ENCODE assay signal across 16 mouse cellular contexts in the genomic region with DNA sequence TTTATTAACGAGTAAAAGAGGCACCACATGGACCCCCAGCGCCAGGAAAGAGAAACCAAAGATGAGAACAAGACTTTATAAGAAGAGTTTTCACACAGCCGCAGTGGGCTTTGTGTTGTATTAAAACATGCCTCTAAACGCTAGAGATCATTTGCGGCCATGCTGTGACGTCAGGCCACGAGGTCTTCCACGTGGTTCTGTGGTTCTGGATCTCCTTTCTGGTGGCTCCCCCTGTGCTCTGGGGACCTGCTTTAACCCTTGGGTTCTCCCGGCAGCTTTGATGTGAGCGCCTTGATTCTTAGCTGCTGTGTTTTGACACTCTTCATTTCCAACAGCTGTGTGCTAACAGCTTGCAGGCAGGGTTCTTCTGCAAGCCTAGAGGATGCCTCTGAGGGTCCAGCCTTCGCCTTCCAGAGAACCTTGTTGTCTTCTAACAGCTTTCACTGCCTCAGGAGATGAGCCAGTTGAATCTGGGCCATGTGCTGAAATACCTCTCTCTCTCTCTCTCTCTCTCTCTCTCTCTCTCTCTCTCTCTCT. TPM values are rescaled to one million over a fixed set of nuclear protein-coding genes. Genes with fewer than 3 reads are reported as not detected.
DNase-seq lines count a peak whose midpoint lies in the region; ATAC-seq and TF ChIP-seq lines count a peak whose summit lies in the region.
"Had no signal": no experiment of that assay in that cellular context is flagged by ENCODE, and none has a peak within 500 bp of the region (broad histone marks: within the 10 kb centered on the region; RNA-seq: fewer than 3 reads in every experiment).

No protein-coding gene starts in this region.

- H3K27me3 ChIP-seq in limb, embryonic 14.5 days (ENCODE audit: control insufficient read depth, insufficient read depth, low read length): no peaks in the 10 kb centered on the region
- H3K27me3 ChIP-seq: embryonic facial prominence, embryonic 12.5 days had no signal

- H3K4me2 ChIP-seq in limb, embryonic 14.5 days (replicated peaks; ENCODE audit: low read depth, low read length, severe bottlenecking): 0 out of 2 replicates have a peak overlapping the region, but pooled peaks have one; percentile 1
- H3K4me2 ChIP-seq: embryonic facial prominence, embryonic 12.5 days; liver, embryonic 11.5 days had no signal

- no peak overlapping the region for H3K9ac ChIP-seq in limb, embryonic 14.5 days (ENCODE audit: low read depth, low read length, severe bottlenecking)
- H3K9ac ChIP-seq: embryonic facial prominence, embryonic 12.5 days had no signal

- no peak for TF ChIP-seq POLR2A in limb, embryonic 14.5 days (IDR thresholded peaks at IDR 0.05; ENCODE audit: borderline replicate concordance, extremely low read depth, insufficient read depth, insufficient read length)

- DNase-seq in gastrocnemius, adult 2 months: no peak
- DNase-seq in gastrocnemius, postnatal 10 days: no peak
- DNase-seq in kidney, postnatal 14 days: peak; percentile 8
- DNase-seq in kidney, adult 18-20 months: no peak
- DNase-seq in R1 (ENCODE audit: low read depth, low spot score): peak; percentile 13
- peak; percentile 44 for DNase-seq in limb, embryonic 14.5 days (ENCODE audit: low spot score)
- no peak for DNase-seq in adrenal gland, adult (ENCODE audit: inconsistent age in 2 of 2, low spot score in 1 of 2)
- DNase-seq in embryo, embryonic 10 days (ENCODE audit: low spot score): no peak
- DNase-seq: heart, postnatal 36 days; kidney, adult 2 months had no signal

- 27% methylated on average over 11 of the region's 11 CpGs for WGBS in limb, embryonic 14.5 days

- H3K4me3 ChIP-seq in gastrocnemius, adult 2 months: peak overlapping the region; percentile 30
- H3K4me3 ChIP-seq in limb, embryonic 14.5 days (replicated peaks; ENCODE audit: low read length): no peak overlapping the region; the same call in 1 of the 2 replicates
- H3K4me3 ChIP-seq: embryonic facial prominence, embryonic 12.5 days had no signal

- H3K4me1 ChIP-seq in limb, embryonic 14.5 days (ENCODE audit: control insufficient read depth, insufficient read depth, low read length): no peaks in the 10 kb centered on the region
- H3K4me1 ChIP-seq: embryonic facial prominence, embryonic 12.5 days had no signal

- ATAC-seq in limb, embryonic 14.5 days (ENCODE audit: low FRiP score, low read depth): peak; percentile 23; the same call in 1 of the 2 replicates
- ATAC-seq: activated CD4-positive, CD25-positive, alpha-beta regulatory T cell, adult 4 months; forebrain, embryonic 16.5 days; lung, postnatal 0 days had no signal

- H3K36me3 ChIP-seq in limb, embryonic 14.5 days (ENCODE audit: control insufficient read depth, insufficient read depth, low read length): no peaks in the 10 kb centered on the region
- H3K36me3 ChIP-seq: embryonic facial prominence, embryonic 12.5 days had no signal

- no peak overlapping the region for H3K27ac ChIP-seq in gastrocnemius, adult 2 months
- no peak overlapping the region for H3K27ac ChIP-seq in limb, embryonic 14.5 days (replicated peaks; ENCODE audit: low read depth, low read length)
- H3K27ac ChIP-seq: embryonic facial prominence, embryonic 12.5 days had no signal

- TF ChIP-seq CTCF in gastrocnemius, adult 2 months (IDR thresholded peaks at IDR 0.05): no peak

- intact Hi-C loops in gastrocnemius, adult 2 months (cut with DNase I): no loop called here

- peaks cover 5% of the 10 kb centered on the region; the same call in 1 of the 2 replicates for H3K9me3 ChIP-seq in limb, embryonic 14.5 days (ENCODE audit: control insufficient read depth, low read length)
- H3K9me3 ChIP-seq: embryonic facial prominence, embryonic 12.5 days had no signal

RNA-seq across cellular contexts. Expression of a gene that starts 16.1 kb away (rescaled TPM):
- total RNA-seq in gastrocnemius, adult 2 months (2021): under 1 TPM; 0.08 to 0.48 TPM
- total RNA-seq in gastrocnemius, postnatal 10 days (2021): 1 to 10 TPM; 1.3 to 2.6 TPM
- polyA plus RNA-seq in limb, embryonic 14.5 days (2012; rRNA removed): 0.45 and 0.60 TPM in 2 replicates
- polyA plus RNA-seq in limb, embryonic 14.5 days (2014; fragmentation: Nextera tagmentation; extraction: Ambion mirVana): 0.32 and 1.3 TPM in 2 replicates
- total RNA-seq: MEL had no signal
- polyA plus RNA-seq: liver, embryonic 11.5 days had no signal

Comparison
In these comparisons a context has a peak if more than half of its experiments do, and no peak if none do; other contexts are left out.
1. DNase-seq: peak in kidney, postnatal 14 days (single experiment), R1 (single experiment) and limb, embryonic 14.5 days (single experiment); none in gastrocnemius, adult 2 months (single experiment), gastrocnemius, postnatal 10 days (single experiment), kidney, adult 18-20 months (single experiment), adrenal gland, adult (0 of 2) and embryo, embryonic 10 days (single experiment).